In genomic region chr11:43817368-43817923, GRCm38 (mm10) we compare ENCODE assay signal across 20 mouse cellular contexts.
DNase-seq lines count a peak whose midpoint lies in the region; ATAC-seq and TF ChIP-seq lines count a peak whose summit lies in the region.
"Had no signal": no experiment of that assay in that cellular context is flagged by ENCODE, and none has a peak within 500 bp of the region (broad histone marks: within the 10 kb centered on the region; RNA-seq: fewer than 3 reads in every experiment).

No protein-coding gene starts in this region.

- TF ChIP-seq CTCF in forebrain, postnatal 0 days (IDR thresholded peaks at IDR 0.05; ENCODE audit: low read depth) = no peak

- no peak overlapping the region for H3K27ac ChIP-seq in hindbrain, embryonic 16.5 days (ENCODE audit: low read depth, low read length)
- no peak overlapping the region for H3K27ac ChIP-seq in hindbrain, embryonic 12.5 days
- H3K27ac ChIP-seq in forebrain, embryonic 13.5 days = no peak overlapping the region
- H3K27ac ChIP-seq in forebrain, postnatal 0 days (ENCODE audit: low read depth, low read length) = no peak overlapping the region
- H3K27ac ChIP-seq: embryonic facial prominence, embryonic 13.5 days; gastrocnemius, adult 2 months; heart, embryonic 13.5 days; hindbrain, embryonic 15.5 days had no signal

- no peak for DNase-seq in forebrain, postnatal 0 days
- no peak for DNase-seq in neural tube, embryonic 10.5 days (ENCODE audit: extremely low spot score, low spot score)
- DNase-seq in gastrocnemius, postnatal 4 days (ENCODE audit: low spot score in 2 of 2) = no peak
- DNase-seq: adrenal gland, postnatal 10 days; cerebellum, adult 18-20 months; cerebellum, adult 9-11 months; cerebellum, postnatal 36 days; gastrocnemius, adult 2 months; gastrocnemius, postnatal 25 days; heart, adult 11 months; heart, postnatal 36 days; kidney, adult 11 months; kidney, adult 9 months had no signal

- H3K4me3 ChIP-seq in hindbrain, embryonic 16.5 days (ENCODE audit: low read length) = no peak overlapping the region
- no peak overlapping the region for H3K4me3 ChIP-seq in hindbrain, embryonic 12.5 days
- no peak overlapping the region for H3K4me3 ChIP-seq in forebrain, embryonic 13.5 days
- no peak overlapping the region for H3K4me3 ChIP-seq in forebrain, postnatal 0 days (ENCODE audit: low read depth, low read length)
- H3K4me3 ChIP-seq: embryonic facial prominence, embryonic 13.5 days; gastrocnemius, adult 2 months; heart, embryonic 13.5 days; hindbrain, embryonic 15.5 days had no signal

- no peak overlapping the region for H3K4me2 ChIP-seq in hindbrain, embryonic 16.5 days (ENCODE audit: low read length)
- H3K4me2 ChIP-seq in hindbrain, embryonic 12.5 days (replicated peaks) = no peak overlapping the region
- H3K4me2 ChIP-seq in forebrain, embryonic 13.5 days = no peak overlapping the region
- H3K4me2 ChIP-seq in forebrain, postnatal 0 days (ENCODE audit: low read depth) = no peak overlapping the region
- H3K4me2 ChIP-seq: embryonic facial prominence, embryonic 13.5 days; heart, embryonic 13.5 days; hindbrain, embryonic 15.5 days had no signal

- H3K27me3 ChIP-seq in hindbrain, embryonic 16.5 days (replicated peaks; ENCODE audit: control insufficient read depth, insufficient read depth, low read length) = no peaks in the 10 kb centered on the region
- no peaks in the 10 kb centered on the region for H3K27me3 ChIP-seq in hindbrain, embryonic 12.5 days
- peaks cover 53% of the 10 kb centered on the region for H3K27me3 ChIP-seq in forebrain, embryonic 13.5 days
- H3K27me3 ChIP-seq in forebrain, postnatal 0 days (ENCODE audit: insufficient read depth, low read length) = peaks cover 4% of the 10 kb centered on the region; the same call in 1 of the 2 replicates
- H3K27me3 ChIP-seq: embryonic facial prominence, embryonic 13.5 days; heart, embryonic 13.5 days; hindbrain, embryonic 15.5 days had no signal

- H3K4me1 ChIP-seq in hindbrain, embryonic 16.5 days (ENCODE audit: control insufficient read depth, insufficient read depth, low read depth, low read length) = no peaks in the 10 kb centered on the region
- H3K4me1 ChIP-seq in hindbrain, embryonic 12.5 days = no peaks in the 10 kb centered on the region
- H3K4me1 ChIP-seq in forebrain, embryonic 13.5 days = 0 out of 2 replicates have a peak, but pooled peaks cover 3% of the 10 kb centered on the region
- H3K4me1 ChIP-seq in forebrain, postnatal 0 days (ENCODE audit: insufficient read depth) = no peaks in the 10 kb centered on the region
- H3K4me1 ChIP-seq: embryonic facial prominence, embryonic 13.5 days; hindbrain, embryonic 15.5 days had no signal

- H3K9ac ChIP-seq in hindbrain, embryonic 16.5 days (ENCODE audit: low read depth, low read length) = no peak overlapping the region
- H3K9ac ChIP-seq in hindbrain, embryonic 12.5 days = no peak overlapping the region
- no peak overlapping the region for H3K9ac ChIP-seq in forebrain, embryonic 13.5 days
- H3K9ac ChIP-seq in forebrain, postnatal 0 days = no peak overlapping the region
- H3K9ac ChIP-seq: embryonic facial prominence, embryonic 13.5 days; heart, embryonic 13.5 days; hindbrain, embryonic 15.5 days had no signal

- H3K36me3 ChIP-seq in hindbrain, embryonic 16.5 days (ENCODE audit: control insufficient read depth, insufficient read depth, low read length) = no peaks in the 10 kb centered on the region
- no peaks in the 10 kb centered on the region for H3K36me3 ChIP-seq in hindbrain, embryonic 12.5 days
- H3K36me3 ChIP-seq in forebrain, embryonic 13.5 days (ENCODE audit: poor library complexity, severe bottlenecking) = no peaks in the 10 kb centered on the region
- H3K36me3 ChIP-seq in forebrain, postnatal 0 days (ENCODE audit: insufficient read depth) = no peaks in the 10 kb centered on the region
- H3K36me3 ChIP-seq: embryonic facial prominence, embryonic 13.5 days; heart, embryonic 13.5 days; hindbrain, embryonic 15.5 days had no signal

- no peaks in the 10 kb centered on the region for H3K9me3 ChIP-seq in hindbrain, embryonic 16.5 days (ENCODE audit: control insufficient read depth, low read length)
- H3K9me3 ChIP-seq in hindbrain, embryonic 12.5 days (replicated peaks) = no peaks in the 10 kb centered on the region
- H3K9me3 ChIP-seq in forebrain, embryonic 13.5 days (replicated peaks) = no peaks in the 10 kb centered on the region
- H3K9me3 ChIP-seq in forebrain, postnatal 0 days (ENCODE audit: low read length) = no peaks in the 10 kb centered on the region; the same call in 1 of the 2 replicates
- H3K9me3 ChIP-seq: embryonic facial prominence, embryonic 13.5 days; heart, embryonic 13.5 days; hindbrain, embryonic 15.5 days had no signal

- 66% methylated on average over 9 of the region's 9 CpGs for WGBS in hindbrain, embryonic 16.5 days
- WGBS in hindbrain, embryonic 12.5 days = 72% methylated on average over 9 of the region's 9 CpGs
- WGBS in forebrain, embryonic 13.5 days = 25% methylated on average over 9 of the region's 9 CpGs
- WGBS in forebrain, postnatal 0 days = 25% methylated on average over 9 of the region's 9 CpGs

- 0 out of 2 replicates have a peak, but pooled peaks have one; percentile 52 for ATAC-seq in hindbrain, embryonic 16.5 days
- no peak for ATAC-seq in hindbrain, embryonic 12.5 days (ENCODE audit: low FRiP score)
- peak; percentile 78; the same call in 1 of the 2 replicates for ATAC-seq in forebrain, embryonic 13.5 days
- ATAC-seq in forebrain, postnatal 0 days = 0 out of 2 replicates have a peak, but pooled peaks have one; percentile 16
- ATAC-seq in activated CD4-positive, CD25-positive, alpha-beta regulatory T cell, adult 4 months = no peak

Comparison
In these comparisons a context has a peak if more than half of its experiments do, and no peak if none do; other contexts are left out.
1. ATAC-seq: peak in hindbrain, embryonic 16.5 days (single experiment), forebrain, embryonic 13.5 days (single experiment) and forebrain, postnatal 0 days (single experiment); none in hindbrain, embryonic 12.5 days (single experiment) and activated CD4-positive, CD25-positive, alpha-beta regulatory T cell, adult 4 months (single experiment).